ENCODE assay signal across 16 mouse cellular contexts in genomic region chr10:57156912-57157311, GRCm38 (mm10).
A peak's percentile ranks its signal among the peaks of the same experiment; 100 is the strongest.
DNase-seq lines count a peak whose midpoint lies in the region; ATAC-seq and TF ChIP-seq lines count a peak whose summit lies in the region.
"Had no signal": no experiment of that assay in that cellular context is flagged by ENCODE, and none has a peak within 500 bp of the region (broad histone marks: within the 10 kb centered on the region; RNA-seq: fewer than 3 reads in every experiment).

No protein-coding gene starts in this region.

- H3K9ac ChIP-seq in lung, postnatal 0 days (replicated peaks; ENCODE audit: low read depth): no peak overlapping the region
- no peak overlapping the region for H3K9ac ChIP-seq in hindbrain, embryonic 11.5 days (ENCODE audit: low read depth, low read length)
- no peak overlapping the region for H3K9ac ChIP-seq in forebrain, embryonic 15.5 days (replicated peaks)
- H3K9ac ChIP-seq: forebrain, embryonic 12.5 days; hindbrain, embryonic 13.5 days; liver, postnatal 0 days; midbrain, embryonic 13.5 days had no signal

- no peaks in the 10 kb centered on the region for H3K36me3 ChIP-seq in lung, postnatal 0 days (ENCODE audit: insufficient read depth, low read length)
- H3K36me3 ChIP-seq in hindbrain, embryonic 11.5 days (ENCODE audit: control insufficient read depth, insufficient read depth, low read length): no peaks in the 10 kb centered on the region
- no peaks in the 10 kb centered on the region for H3K36me3 ChIP-seq in forebrain, embryonic 15.5 days
- H3K36me3 ChIP-seq: forebrain, embryonic 12.5 days; hindbrain, embryonic 13.5 days; midbrain, embryonic 13.5 days had no signal

- no peak overlapping the region for H3K4me3 ChIP-seq in lung, postnatal 0 days (ENCODE audit: low read depth, low read length)
- no peak overlapping the region for H3K4me3 ChIP-seq in hindbrain, embryonic 11.5 days (ENCODE audit: low read depth, low read length)
- H3K4me3 ChIP-seq in forebrain, embryonic 15.5 days: no peak overlapping the region
- H3K4me3 ChIP-seq: forebrain, embryonic 12.5 days; hindbrain, embryonic 13.5 days; midbrain, embryonic 13.5 days had no signal

- no peak for TF ChIP-seq EP300 in lung, postnatal 0 days (IDR thresholded peaks at IDR 0.05)

- H3K27me3 ChIP-seq in lung, postnatal 0 days (replicated peaks; ENCODE audit: insufficient read depth, low read length): no peaks in the 10 kb centered on the region
- no peaks in the 10 kb centered on the region for H3K27me3 ChIP-seq in hindbrain, embryonic 11.5 days (ENCODE audit: control insufficient read depth, insufficient read depth, low read length)
- no peaks in the 10 kb centered on the region for H3K27me3 ChIP-seq in forebrain, embryonic 15.5 days
- H3K27me3 ChIP-seq: forebrain, embryonic 12.5 days; hindbrain, embryonic 13.5 days; midbrain, embryonic 13.5 days had no signal

- no peaks in the 10 kb centered on the region for H3K4me1 ChIP-seq in lung, postnatal 0 days (ENCODE audit: insufficient read depth, low read depth, low read length)
- no peaks in the 10 kb centered on the region for H3K4me1 ChIP-seq in hindbrain, embryonic 11.5 days (replicated peaks; ENCODE audit: control insufficient read depth, insufficient read depth, low read length)
- H3K4me1 ChIP-seq in forebrain, embryonic 15.5 days: no peaks in the 10 kb centered on the region
- H3K4me1 ChIP-seq: forebrain, embryonic 12.5 days; hindbrain, embryonic 13.5 days; midbrain, embryonic 13.5 days had no signal

- 55% methylated on average over 9 of the region's 9 CpGs for WGBS in lung, postnatal 0 days
- 67% methylated on average over 9 of the region's 9 CpGs for WGBS in hindbrain, embryonic 11.5 days
- WGBS in forebrain, embryonic 15.5 days: 84% methylated on average over 9 of the region's 9 CpGs

- H3K9me3 ChIP-seq in lung, postnatal 0 days (ENCODE audit: low read length): no peaks in the 10 kb centered on the region
- no peaks in the 10 kb centered on the region for H3K9me3 ChIP-seq in hindbrain, embryonic 11.5 days (ENCODE audit: control insufficient read depth, low read length)
- no peaks in the 10 kb centered on the region for H3K9me3 ChIP-seq in forebrain, embryonic 15.5 days
- H3K9me3 ChIP-seq: forebrain, embryonic 12.5 days; hindbrain, embryonic 13.5 days; midbrain, embryonic 13.5 days had no signal

- ATAC-seq in lung, postnatal 0 days: peak; percentile 55; the same call in 1 of the 2 replicates
- no peak for ATAC-seq in hindbrain, embryonic 11.5 days (ENCODE audit: low FRiP score)
- ATAC-seq in forebrain, embryonic 15.5 days (replicated peaks): no peak
- ATAC-seq: activated CD4-positive, CD25-positive, alpha-beta regulatory T cell, adult 4 months; liver, postnatal 0 days; midbrain, embryonic 13.5 days had no signal

- DNase-seq in kidney, postnatal 4 days: peak; percentile 4 to 9
- no peak for DNase-seq in kidney, postnatal 14 days
- peak; percentile 22 for DNase-seq in fibroblast of lung, adult 2 months (ENCODE audit: low read depth)
- peak; percentile 18 to 59 for DNase-seq in gastrocnemius, postnatal 4 days (ENCODE audit: low spot score in 2 of 2)
- no peak for DNase-seq in lung, postnatal 0 days (ENCODE audit: low spot score)
- no peak for DNase-seq in hindbrain, embryonic 11.5 days (ENCODE audit: low spot score)
- no peak for DNase-seq in spleen, postnatal 4 days (ENCODE audit: low spot score in 2 of 2)
- DNase-seq: cerebellum, adult 8-10 months; kidney, adult 18-20 months; liver, postnatal 0 days; thymus, adult 2 months had no signal

- H3K27ac ChIP-seq in lung, postnatal 0 days (ENCODE audit: low read length): peak overlapping the region; percentile 70
- H3K27ac ChIP-seq in hindbrain, embryonic 11.5 days (ENCODE audit: low read depth, low read length): no peak overlapping the region
- no peak overlapping the region for H3K27ac ChIP-seq in forebrain, embryonic 15.5 days (replicated peaks)
- H3K27ac ChIP-seq: forebrain, embryonic 12.5 days; hindbrain, embryonic 13.5 days; midbrain, embryonic 13.5 days had no signal

- H3K4me2 ChIP-seq in lung, postnatal 0 days (replicated peaks; ENCODE audit: low read depth, low read length): no peak overlapping the region
- no peak overlapping the region for H3K4me2 ChIP-seq in hindbrain, embryonic 11.5 days (replicated peaks; ENCODE audit: low read depth, low read length)
- no peak overlapping the region for H3K4me2 ChIP-seq in forebrain, embryonic 15.5 days (replicated peaks)
- H3K4me2 ChIP-seq: forebrain, embryonic 12.5 days; hindbrain, embryonic 13.5 days; midbrain, embryonic 13.5 days had no signal

- no peak for TF ChIP-seq CTCF in lung, postnatal 0 days (IDR thresholded peaks at IDR 0.05)

Comparison
In these comparisons a context has a peak if more than half of its experiments do, and no peak if none do; other contexts are left out.
1. DNase-seq: peak in kidney, postnatal 4 days (2 of 2), fibroblast of lung, adult 2 months (single experiment) and gastrocnemius, postnatal 4 days (2 of 2); none in kidney, postnatal 14 days (single experiment), lung, postnatal 0 days (single experiment), hindbrain, embryonic 11.5 days (single experiment) and spleen, postnatal 4 days (0 of 2).